Mouse (Mus musculus) monocyte, adult 2 months (primary cell): ENCODE results near the gene Olfr128.
"Not testable (repeated sequence)": the region's sequence is repeated elsewhere in the genome, so short reads cannot be mapped to it uniquely, and the experiment has no call there.

Source experiments
- DNase-seq, 2 experiments: peaks; one replicate each; pipeline ENCODE4 v3.0.0; 2022; ENCODE audit warnings: low spot score in 2 of 2, low read depth in 1 of 2

Olfr128 gene

GRCm38 (mm10) chr17:37920248-37920647 lies at the start of gene Olfr128:
TSS of gene Olfr128 (plus strand) at chr17:37920548.
- DNase-seq: no peak

GRCm38 (mm10) chr17:37873830-37874229 lies 46.5 kb upstream of the Olfr128 start:
- no peak for DNase-seq

- DNase-seq: no peak
Measured at GRCm38 (mm10) chr17:37900137-37900536, 20.2 kb upstream of the Olfr128 start, which contains the start of gene Olfr127. TSS of gene Olfr127 (plus strand) at chr17:37900437.

GRCm38 (mm10) chr17:37906821-37907220 lies 13.5 kb upstream of the Olfr128 start:
- not testable (repeated sequence) for DNase-seq

GRCm38 (mm10) chr17:37952979-37953378 lies 32.6 kb downstream of the Olfr128 start, which contains the start of gene Olfr761:
TSS of gene Olfr761 (minus strand) at chr17:37953079.
- DNase-seq: no peak

- no peak for DNase-seq
Measured at GRCm38 (mm10) chr17:37973591-37973990, 53.2 kb downstream of the Olfr128 start.
